Mouse (Mus musculus) MEL-GATA-1-ER (cell line): ENCODE measurements at regions not wholly inside any gene's neighbourhood (a gene's known extent, or its start where the extent isn't known, plus 50 kb on each side); places are given as distances from the start of the nearest gene placed in this dataset.

Experiments
- DNase-seq: peaks from one replicate; pipeline ENCODE4 v3.0.0-alpha.2; 2012; ENCODE audit warnings: low read depth; ENCODE audit errors: extremely low read depth

DNA sequence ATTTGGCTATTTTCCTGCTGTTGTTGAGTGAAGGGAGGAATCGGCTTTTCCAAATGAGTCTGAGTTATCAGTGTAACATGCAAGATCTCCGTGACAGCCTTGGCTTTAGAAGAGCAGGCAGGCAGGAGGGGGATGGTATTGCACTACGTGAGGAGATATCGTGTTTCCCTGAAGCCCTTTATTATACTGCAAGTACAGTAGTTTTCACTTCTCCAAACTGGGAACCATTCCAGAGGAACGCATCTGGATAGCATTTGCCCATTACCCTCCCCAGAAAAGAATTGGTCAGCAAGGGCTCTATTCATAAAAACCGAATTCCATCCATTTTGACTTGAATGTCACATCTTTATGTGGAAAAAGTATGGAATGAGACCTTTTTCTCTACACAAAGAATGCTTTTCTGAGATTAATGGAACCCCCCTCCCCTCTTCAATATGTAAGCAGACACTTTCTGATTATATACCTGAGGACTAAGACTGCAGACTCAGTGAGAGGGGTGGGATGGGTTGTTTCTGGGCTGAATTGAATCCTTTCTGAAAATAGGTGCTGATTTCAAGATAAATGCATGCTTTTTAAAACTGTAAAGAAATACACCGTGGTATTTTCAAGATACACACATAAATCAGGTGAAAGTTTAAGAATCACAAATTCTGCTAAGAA lies 571.8 kb downstream of the Car8 start:
- no peak for DNase-seq

- no peak for DNase-seq
These were observed 595.8 kb downstream of the Car8 start for GRCm38 (mm10) chr4:7642878-7643590.

DNA sequence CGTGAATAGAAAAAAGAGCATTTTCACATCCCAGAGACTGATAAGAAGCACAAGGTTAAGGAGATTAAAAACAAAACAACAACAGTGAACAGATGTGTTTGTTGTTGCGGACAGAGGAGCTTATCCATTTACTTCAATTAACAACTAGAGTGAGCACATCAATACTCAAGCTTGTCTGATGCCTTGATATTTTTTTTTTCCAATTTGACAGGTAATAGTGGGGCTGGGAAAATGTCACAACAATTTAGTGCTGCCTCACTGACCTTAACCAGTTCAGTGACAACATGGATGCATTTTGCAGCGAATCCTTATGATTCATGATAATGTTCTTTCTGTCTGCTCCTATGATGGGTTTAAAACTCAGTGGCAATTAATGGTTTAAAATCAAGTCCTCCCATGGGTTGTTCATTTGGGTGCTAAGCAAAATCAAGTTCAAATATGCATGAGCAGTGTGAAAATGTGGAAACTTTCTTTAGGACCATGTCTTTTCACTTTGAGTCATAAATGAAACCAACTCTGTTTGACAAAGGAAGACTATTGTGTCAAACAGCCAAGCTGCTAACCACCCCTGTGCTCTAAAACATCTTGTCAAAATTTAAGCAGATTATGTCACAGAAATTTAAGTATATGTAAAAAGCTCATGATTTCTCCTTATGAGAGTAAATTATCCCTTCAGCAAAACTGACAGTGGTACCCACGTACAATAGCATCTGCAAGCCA lies 641.0 kb downstream of the Car8 start:
- DNase-seq: no peak

DNA sequence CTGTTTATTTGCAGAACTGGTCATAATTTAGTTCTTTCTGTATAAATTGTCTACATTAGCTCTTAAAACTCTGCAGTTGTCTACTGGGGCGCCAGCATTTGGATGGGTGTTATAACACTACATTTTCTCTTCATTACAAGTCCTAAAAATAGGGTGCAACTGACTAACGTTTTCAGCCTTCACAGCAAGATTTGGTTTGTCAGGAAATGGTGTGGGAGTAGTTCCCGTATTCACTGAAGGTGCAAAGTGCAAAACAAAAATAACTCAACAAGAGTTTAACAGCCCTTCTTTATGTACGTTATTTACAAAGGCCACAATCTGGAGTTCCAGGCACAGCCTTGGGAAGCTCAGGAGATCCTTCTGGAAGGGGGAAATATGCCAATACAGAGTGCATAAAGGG lies 642.7 kb downstream of the Car8 start:
- DNase-seq: no peak

DNA sequence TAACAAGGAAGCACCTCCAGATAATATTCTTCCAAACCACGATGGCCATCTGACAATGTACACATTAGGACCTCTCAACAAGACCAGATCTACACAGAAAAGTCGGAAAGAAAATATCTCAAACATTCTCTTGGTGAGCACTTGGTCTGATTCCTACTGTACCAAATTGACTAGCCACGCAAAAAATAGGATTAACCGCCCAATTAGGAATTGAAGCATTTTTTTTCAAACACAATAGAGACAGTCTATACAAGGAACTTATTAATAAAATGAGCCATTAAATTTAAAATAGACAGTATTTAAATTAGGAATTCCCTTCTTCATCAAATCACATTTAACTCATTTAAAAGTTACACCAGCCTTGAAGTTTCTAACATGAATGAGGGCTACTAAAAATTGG lies 655.0 kb downstream of the Car8 start:
- no peak for DNase-seq

GRCm38 (mm10) chr4:7581931-7582330 lies 656.9 kb downstream of the Car8 start:
- DNase-seq: no peak

- DNase-seq: no peak
These were observed 657.5 kb downstream of the Car8 start for GRCm38 (mm10) chr4:7581220-7581916.

DNA sequence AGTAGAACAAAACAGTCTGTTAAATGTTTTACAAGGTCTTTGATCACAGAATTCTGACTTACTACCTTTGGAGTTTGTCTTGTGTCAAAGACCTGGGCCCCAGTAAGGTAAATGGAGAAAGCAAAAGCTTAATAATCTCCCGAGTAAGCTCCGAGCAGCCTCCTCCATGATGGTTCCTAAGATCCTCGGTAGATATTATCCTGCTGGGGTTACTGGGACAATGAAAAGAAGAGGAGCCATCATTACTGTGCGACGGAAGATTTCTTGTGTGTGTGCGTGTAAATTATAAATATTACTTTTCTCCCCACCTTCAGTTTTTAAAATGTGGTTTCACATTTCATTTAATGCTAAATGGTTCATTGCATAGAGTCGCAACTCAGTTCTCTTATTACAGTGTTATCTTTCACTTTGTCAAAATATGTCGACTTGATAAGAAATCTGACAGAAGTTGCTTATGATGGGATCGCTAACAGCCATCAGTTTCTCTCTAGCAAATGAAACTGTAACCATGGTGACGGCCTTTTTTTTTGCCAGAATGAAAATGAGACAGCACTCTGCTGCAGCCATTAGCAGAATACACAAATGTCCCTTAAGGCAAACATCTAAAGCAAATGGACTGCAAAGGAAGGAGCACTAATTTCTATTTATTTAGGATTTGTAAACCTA lies 658.2 kb downstream of the Car8 start:
- DNase-seq: no peak

DNA sequence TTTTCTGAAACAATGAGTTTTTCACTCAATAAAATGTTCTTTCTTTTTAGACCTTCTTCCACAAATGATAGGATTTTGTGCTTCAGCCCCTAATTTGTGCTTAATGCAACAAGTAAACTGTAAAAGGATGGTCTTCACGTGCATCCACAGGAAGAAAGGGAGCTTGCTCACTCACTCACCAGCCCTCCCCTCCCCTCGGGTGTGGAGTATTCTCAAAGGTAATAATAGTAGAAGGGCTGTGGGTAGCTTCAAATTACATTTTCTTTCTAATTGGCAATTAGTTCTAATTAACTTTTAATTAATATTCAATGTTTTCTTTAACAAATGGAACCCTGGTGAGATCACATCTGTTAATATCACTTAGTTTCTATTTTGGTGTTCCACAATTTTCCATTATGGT lies 664.8 kb downstream of the Car8 start:
- DNase-seq: no peak

- DNase-seq: no peak
These were observed 671.0 kb downstream of the Car8 start for GRCm38 (mm10) chr4:7567687-7568393.

GRCm38 (mm10) chr4:7559867-7560832 lies 678.7 kb downstream of the Car8 start:
- no peak for DNase-seq

DNA sequence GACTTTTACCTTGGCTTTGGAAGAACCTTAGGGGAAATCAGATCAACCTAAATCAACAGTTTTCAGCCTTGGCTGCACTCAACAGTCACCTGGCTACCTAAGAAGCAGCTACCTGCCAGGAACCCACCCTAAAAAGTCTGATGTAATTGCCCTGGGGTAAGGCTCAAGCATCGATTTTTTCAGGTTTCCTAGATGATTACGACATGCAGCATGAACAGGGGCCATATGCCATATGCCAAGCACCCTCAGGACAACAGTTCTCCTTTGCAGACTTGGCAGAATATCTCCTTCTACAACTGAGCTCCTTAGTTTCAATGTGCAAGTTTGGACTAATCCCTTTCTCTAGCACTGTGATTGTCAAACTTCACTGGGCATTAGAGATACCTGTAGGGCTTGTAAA lies 680.1 kb downstream of the Car8 start:
- no peak for DNase-seq

- DNase-seq: no peak
These were observed 704.5 kb downstream of the Car8 start for GRCm38 (mm10) chr4:7534301-7534700.

GRCm38 (mm10) chr4:7527718-7528117 lies 711.1 kb downstream of the Car8 start:
- DNase-seq: no peak

DNA sequence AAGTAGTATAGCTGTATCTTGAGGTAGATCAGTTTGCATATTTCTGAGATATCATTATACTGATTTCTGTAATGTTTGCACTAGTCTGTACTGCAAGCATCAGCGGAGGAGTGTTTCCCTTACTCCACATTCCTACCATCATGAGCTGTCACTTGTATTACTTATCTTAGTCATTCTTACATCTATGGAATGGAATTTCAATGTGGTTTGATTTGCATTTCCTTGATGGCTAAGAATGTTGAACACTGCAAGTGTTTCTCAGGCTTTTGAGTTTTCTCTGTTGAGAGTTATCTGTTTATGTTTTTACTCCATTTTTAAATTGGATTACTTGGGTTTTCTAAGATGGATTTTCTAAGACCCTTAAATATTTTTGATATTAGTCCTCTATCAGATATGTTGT lies 725.8 kb downstream of the Car8 start:
- no peak for DNase-seq

- no peak for DNase-seq
These were observed 753.3 kb downstream of the Car8 start for GRCm38 (mm10) chr4:7485552-7485951.

DNA sequence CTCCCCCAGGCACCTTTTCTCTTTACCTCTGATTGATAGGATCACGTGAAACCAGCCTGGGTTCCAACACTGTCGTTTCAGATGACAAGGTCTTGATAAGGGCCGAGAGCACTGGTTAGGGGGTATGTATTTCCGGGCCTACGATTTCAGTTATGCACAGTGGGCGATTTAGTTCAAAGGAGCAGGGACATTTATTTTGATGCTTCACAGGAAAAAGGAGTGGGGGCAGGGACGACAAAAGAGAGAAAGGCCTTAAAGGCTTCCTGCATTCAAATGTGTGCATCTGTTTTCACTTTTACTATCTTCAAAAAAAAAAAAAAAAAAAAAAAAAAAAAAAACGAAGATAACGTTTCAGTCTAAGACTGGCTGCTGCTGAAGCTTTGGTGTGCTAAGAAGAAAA lies 783.7 kb downstream of the Car8 start:
- no peak for DNase-seq

DNA sequence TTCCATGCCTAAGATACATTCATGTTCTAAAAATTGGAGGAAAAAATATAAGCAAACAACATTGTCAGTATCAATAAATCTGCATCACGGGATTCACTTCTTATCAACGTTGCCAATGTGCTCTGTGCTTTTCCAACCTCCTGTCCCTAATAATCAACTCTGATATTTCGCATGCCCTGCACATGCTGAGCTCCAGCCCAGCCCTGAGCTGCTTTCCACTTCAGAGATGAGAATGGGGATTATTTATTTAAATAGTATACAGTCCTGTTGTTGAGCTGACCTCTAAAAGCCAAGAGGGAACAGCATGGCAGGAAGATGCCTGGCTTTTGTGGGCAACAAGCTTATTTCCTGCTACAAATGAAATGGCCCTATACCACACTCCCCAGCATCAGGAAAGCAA lies 786.2 kb downstream of the Car8 start:
- DNase-seq: no peak

DNA sequence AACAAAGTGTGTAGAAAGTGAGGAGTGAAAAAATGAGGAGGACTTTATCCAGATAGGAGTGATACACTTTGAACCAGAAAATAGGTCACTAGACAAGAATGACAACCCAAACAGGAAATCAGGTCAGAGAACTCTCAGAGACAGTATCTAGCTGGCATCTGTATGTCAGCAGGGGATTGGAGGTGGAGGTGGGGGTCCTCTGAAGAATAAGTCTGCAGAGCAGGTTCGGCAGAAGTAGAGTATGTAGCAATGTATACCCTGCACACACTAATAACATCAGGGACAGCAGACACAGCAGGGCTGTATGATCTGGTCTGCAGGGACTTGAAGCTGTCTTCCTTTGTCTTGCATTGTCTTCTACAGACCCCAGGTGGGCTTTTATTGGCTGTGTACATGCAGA lies 787.9 kb downstream of the Car8 start:
- DNase-seq: no peak

- DNase-seq: no peak
These were observed 809.5 kb downstream of the Car8 start for GRCm38 (mm10) chr4:7429308-7429707.
